Mouse (Mus musculus) urinary bladder, adult 2 months (tissue): ENCODE data around the gene Mecom. TPM values are rescaled to one million over a fixed set of nuclear protein-coding genes. Genes with fewer than 3 reads are reported as not detected.

Experiments used
- DNase-seq: peaks from one replicate; pipeline ENCODE4 v3.0.0; 2022; ENCODE audit warnings: low spot score
- polyA plus RNA-seq: library from polyadenylated mRNA; depleted of rRNA; stranded (reverse); fragments of >200 nt; gene quantifications from 2 replicates; pipeline ENCODE4 v1.2.3, GENCODE M21; 2012

Gene Mecom
- polyA plus RNA-seq, 1 experiment, result 53.3 TPM

- no peak for DNase-seq
Observed at GRCm38 (mm10) chr3:30207431-30207830, 340.4 kb downstream of the Mecom start.

- DNase-seq, result no peak
Observed at GRCm38 (mm10) chr3:30206123-30206522, 341.7 kb downstream of the Mecom start.

- DNase-seq, result no peak
Observed at GRCm38 (mm10) chr3:30203764-30204163, 344.0 kb downstream of the Mecom start.

DNA sequence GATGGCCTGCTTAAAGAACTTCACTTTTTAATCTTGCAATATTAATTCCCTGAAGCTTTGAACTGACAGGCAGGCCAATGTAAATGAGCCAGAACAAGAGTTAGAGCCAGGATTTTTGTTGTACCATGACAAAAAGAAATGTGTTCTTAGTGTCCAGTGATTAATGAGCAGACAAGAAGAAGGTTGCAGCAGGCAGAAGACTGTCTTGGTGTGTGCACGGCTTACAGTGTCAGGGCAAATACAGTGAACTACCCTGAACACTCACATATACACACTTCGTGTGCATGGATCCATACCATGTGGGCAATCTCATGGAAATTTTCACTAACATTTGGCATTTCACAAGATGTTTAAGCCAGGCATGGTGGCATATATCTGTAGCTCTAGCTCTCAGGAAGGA, 349.0 kb downstream of the Mecom start:
- no peak for DNase-seq

GRCm38 (mm10) chr3:30198227-30198626, 349.6 kb downstream of the Mecom start:
- no peak for DNase-seq

- DNase-seq, result no peak
Observed at GRCm38 (mm10) chr3:30195186-30195585, 352.6 kb downstream of the Mecom start.

DNA sequence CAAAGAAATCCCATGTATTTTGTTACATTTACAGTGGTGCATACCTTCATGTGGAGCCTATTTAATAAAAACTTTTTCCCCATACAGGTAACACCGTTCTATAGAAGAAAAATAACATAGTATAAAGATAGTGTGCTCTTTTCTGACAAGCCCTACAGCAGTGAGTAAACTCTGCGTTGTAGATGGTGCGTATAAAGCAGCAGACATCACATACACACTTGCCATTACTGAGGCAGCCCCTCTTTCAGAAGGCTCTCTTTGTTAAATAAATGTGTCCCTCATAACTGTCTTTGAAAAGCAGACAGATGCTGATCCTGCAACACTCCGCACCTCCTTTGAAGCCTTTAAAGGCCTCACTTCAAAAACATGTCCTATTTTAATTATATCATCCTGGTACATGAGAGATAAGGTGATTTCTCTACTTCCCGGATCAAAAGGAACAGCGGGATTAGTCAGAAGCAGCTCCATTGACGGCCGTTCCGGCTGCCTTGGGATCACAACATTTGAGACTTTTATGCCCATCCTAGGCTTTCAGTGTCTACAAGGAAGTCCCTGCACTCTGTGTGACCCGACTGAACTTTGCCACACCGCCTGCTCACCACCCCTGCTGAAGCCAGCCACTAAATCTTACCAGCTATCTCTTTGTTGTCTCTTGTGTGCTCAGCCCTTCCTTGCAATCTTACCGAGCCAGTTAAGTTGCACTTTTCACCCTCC, 355.4 kb downstream of the Mecom start:
- no peak for DNase-seq

GRCm38 (mm10) chr3:30189325-30189724, 358.5 kb downstream of the Mecom start:
- no peak for DNase-seq

GRCm38 (mm10) chr3:30187812-30188469, 359.9 kb downstream of the Mecom start:
- DNase-seq, result no peak

DNA sequence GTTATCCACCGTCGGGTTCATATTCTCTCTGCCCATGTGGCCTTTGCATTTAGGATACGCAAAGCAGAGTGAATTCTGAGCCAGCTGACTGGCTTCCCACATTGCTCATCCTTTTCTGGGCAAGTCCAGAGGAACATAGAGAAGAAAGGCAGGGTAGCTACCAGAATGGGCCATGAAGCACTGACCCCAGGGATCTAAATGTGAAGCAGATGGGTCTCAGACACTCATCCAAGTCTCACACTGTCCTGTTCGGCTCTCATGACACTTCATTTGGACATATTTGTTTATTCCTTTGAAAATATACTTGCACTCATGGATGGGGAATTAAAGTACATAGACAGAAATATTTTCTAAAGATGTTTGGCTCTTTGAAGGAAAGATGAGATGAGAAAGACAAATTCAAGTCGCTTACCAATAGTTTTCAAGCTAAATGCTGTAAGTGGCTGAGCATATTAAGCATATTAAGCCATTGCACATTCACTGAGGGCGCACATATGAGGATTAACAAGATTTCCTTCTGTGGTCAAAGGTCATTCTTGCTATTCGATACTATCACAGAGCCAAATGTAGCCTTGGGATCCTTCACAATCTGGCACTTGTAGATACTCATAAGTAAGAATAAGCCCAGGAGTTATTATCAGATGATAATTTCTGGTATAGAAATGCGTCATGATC, 365.9 kb downstream of the Mecom start:
- no peak for DNase-seq

DNA sequence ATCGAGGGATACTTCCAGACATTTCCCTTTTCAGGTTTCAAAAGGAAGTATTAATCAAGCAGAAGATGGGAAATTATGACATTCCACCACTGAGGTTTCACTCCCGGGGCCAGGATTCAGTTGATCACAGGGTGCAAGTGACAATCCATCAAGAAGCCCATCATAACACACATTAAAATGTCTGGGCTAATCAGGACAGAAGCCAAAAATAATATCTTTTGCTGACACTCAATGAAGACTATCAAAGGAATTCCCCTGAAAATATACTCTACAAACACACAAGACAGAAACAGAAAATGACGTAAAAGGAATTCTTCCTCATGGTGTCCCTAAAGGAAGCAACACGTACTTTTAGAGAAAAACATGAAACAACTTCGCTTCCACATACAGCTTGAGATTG, 371.2 kb downstream of the Mecom start:
- no peak for DNase-seq

- DNase-seq, result no peak
Observed at GRCm38 (mm10) chr3:30173812-30174211, 374.0 kb downstream of the Mecom start.

DNA sequence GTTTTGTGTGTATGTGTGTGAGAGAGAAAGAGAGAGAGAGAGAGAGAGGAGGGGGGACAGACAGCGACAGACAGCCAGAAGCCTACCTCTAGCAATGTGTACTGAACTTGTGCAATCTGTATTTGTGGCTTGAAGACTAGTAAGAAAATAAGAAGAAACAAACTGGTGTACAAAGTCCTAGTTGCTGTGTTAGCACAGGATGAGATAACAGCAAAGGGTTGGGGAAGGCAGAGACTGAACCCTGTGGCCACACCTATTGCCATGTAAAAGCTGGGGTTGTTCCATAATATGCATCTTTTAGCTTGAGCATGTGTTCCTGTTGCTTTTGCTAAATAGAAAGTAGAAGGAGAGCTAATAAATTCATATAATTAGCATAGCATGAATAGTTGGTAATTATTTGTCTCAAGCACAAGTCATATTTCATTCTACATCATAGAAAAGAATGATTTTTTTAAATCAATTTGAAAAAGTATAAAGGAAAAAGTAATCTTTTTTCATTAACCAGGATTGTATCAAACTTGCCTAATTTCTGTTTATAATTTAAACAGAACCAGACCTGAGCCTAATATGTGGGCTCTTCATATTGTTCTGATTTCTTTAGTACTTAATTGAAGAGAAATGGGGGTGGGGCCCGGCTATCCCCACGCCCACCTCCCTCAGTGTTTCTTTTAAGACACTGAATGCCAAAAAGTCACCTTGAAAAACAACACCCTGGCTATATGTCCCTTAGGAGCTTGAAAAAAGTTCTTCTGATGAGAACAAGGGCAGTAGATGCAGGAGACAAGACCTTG, 379.2 kb downstream of the Mecom start:
- no peak for DNase-seq

DNA sequence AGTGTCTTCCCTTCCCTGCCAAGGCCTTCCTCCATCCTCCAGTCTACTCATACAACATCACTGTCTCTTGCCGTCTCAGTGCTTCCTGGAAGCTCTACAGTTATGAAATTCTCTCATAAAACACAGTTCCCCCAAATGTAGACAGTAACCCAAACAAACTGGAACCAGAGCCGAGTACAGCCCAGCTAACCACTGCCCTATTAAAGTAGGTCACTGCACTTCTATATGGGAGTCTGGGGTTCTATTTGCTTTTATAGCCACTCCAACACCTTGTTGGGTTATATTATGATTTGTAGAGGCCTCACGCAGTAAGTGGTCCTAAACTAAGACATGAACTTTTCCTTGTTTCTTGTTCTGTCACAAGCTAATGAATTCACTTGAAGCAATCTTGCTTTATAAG, 380.8 kb downstream of the Mecom start:
- DNase-seq, result no peak

DNA sequence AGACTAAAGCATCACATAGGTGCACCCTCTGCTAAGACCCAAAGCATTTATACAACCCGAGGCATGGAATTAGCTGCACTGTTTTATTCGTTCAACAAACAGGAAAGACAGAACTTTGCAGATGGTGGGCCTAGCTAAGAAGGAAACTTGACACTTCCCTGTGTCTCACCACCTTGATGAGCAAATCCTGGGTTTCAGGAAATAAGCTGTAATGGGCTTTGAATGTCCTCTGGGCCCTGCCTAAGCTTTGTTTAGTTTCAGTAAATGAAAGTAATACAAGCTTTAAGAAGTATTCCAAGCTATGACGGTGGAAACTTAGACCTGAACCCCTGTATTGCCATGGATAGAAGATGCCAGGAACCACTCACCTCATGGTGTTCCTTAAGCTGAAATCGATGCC, 383.0 kb downstream of the Mecom start:
- no peak for DNase-seq

DNA sequence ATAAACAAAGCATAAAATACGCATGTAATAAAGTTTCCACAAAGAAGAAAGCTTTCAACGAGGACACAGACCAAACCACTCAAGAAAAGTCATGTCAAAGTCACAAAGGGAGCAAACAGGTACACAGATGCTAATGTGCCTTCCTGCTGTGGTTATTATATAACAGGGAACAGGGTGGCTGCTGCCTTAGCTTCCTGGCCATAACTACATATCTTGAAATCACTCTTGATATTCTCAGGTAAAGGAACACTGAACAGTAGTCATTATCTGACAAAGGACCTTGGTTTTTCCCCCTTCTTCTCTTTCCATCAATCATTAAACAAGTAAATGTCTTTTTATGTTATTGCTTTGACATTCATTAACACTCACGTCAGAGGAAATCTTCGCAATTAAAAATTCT, 384.4 kb downstream of the Mecom start:
- no peak for DNase-seq

- DNase-seq, result no peak
Observed at GRCm38 (mm10) chr3:30160961-30161670, 386.7 kb downstream of the Mecom start.

DNA sequence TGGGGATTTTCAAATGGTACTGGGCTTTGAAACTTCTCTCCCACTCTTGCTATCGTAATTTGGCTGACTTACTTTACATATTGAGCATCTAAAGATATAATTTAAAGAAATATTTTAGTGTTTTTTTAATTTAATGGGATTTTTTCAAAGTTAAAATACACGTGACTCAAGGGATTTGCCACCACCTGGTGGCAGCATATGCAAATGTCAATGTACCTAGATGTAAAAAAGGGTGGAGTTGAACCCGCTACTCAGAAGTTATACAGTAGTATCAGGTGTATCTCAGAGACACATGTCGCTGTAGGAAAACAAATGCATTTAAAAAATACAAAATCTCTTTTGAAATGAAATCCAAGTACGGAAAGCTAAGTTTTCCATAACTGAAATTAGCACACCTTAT, 387.5 kb downstream of the Mecom start:
- no peak for DNase-seq

GRCm38 (mm10) chr3:30157128-30157670, 390.6 kb downstream of the Mecom start:
- DNase-seq, result no peak

DNA sequence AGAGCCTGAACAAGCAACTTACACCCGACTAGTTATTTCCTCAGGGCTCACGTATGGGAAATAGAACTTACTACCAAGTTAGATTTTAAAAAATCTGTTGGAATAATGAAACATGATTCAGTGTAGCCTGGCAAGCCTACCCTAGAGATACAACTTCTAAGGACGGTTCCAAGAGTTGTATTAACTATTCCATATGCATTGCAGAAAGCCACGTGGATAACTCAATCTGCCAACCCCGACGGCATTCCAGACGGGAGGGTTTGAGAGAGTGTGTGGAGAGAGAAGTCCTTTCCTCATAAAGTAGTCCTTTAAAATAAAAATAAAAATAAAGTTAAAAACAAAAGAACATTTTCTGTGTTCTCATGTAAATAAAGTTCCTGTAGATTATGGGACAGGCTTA, 393.4 kb downstream of the Mecom start:
- DNase-seq, result no peak

- DNase-seq, result no peak
Observed at GRCm38 (mm10) chr3:30153923-30154331, 393.9 kb downstream of the Mecom start.
